Mouse (Mus musculus): ENCODE measurements around the gene Hdac9. TPM values are rescaled to one million over a fixed set of nuclear protein-coding genes. Genes with fewer than 3 reads are reported as not detected.

Gene Hdac9
- polyA plus RNA-seq, 1 experiment from 2014 or later = 1.2 TPM

- no peaks in the 10 kb centered on the region for H3K36me3 ChIP-seq
- no peak for ATAC-seq (ENCODE audit: low read depth)
- no peak overlapping the region for H3K4me3 ChIP-seq (replicated peaks)
- no peak overlapping the region for H3K9ac ChIP-seq
- H3K9me3 ChIP-seq (replicated peaks) = no peaks in the 10 kb centered on the region
- WGBS (ENCODE audit: insufficient replicate concordance) = 82% methylated on average over 1 of the region's 1 CpGs
- H3K27ac ChIP-seq = no peak overlapping the region
- no peaks in the 10 kb centered on the region for H3K4me1 ChIP-seq (replicated peaks)
- H3K4me2 ChIP-seq = no peak overlapping the region
- DNase-seq = no peak
- H3K27me3 ChIP-seq = no peaks in the 10 kb centered on the region
These were observed 345.8 kb downstream of the Hdac9 start for GRCm38 (mm10) chr12:34571069-34571468.

GRCm38 (mm10) chr12:34569472-34569871 is 347.4 kb downstream of the Hdac9 start:
- WGBS (ENCODE audit: insufficient replicate concordance) = 75% methylated on average over 3 of the region's 3 CpGs
- no peak overlapping the region for H3K4me3 ChIP-seq (replicated peaks)
- H3K9me3 ChIP-seq (replicated peaks) = no peaks in the 10 kb centered on the region
- H3K27ac ChIP-seq = no peak overlapping the region
- DNase-seq = no peak
- ATAC-seq (ENCODE audit: low read depth) = no peak
- no peaks in the 10 kb centered on the region for H3K4me1 ChIP-seq (replicated peaks)
- no peak overlapping the region for H3K4me2 ChIP-seq
- no peaks in the 10 kb centered on the region for H3K36me3 ChIP-seq
- no peaks in the 10 kb centered on the region for H3K27me3 ChIP-seq
- no peak overlapping the region for H3K9ac ChIP-seq

- no peak overlapping the region for H3K9ac ChIP-seq
- H3K4me3 ChIP-seq (replicated peaks) = no peak overlapping the region
- H3K36me3 ChIP-seq = no peaks in the 10 kb centered on the region
- DNase-seq = no peak
- ATAC-seq (ENCODE audit: low read depth) = no peak
- H3K4me2 ChIP-seq = no peak overlapping the region
- H3K9me3 ChIP-seq (replicated peaks) = no peaks in the 10 kb centered on the region
- H3K4me1 ChIP-seq (replicated peaks) = no peaks in the 10 kb centered on the region
- H3K27me3 ChIP-seq = no peaks in the 10 kb centered on the region
- 51% methylated on average over 3 of the region's 3 CpGs for WGBS (ENCODE audit: insufficient replicate concordance)
- H3K27ac ChIP-seq = no peak overlapping the region
These were observed 347.8 kb downstream of the Hdac9 start for GRCm38 (mm10) chr12:34569052-34569451.

GRCm38 (mm10) chr12:34562331-34562730 is 354.6 kb downstream of the Hdac9 start:
- H3K9ac ChIP-seq = no peak overlapping the region
- no peak for ATAC-seq (ENCODE audit: low read depth)
- H3K4me1 ChIP-seq (replicated peaks) = no peaks in the 10 kb centered on the region
- 41% methylated on average over 2 of the region's 2 CpGs for WGBS (ENCODE audit: insufficient replicate concordance)
- no peaks in the 10 kb centered on the region for H3K27me3 ChIP-seq
- H3K27ac ChIP-seq = no peak overlapping the region
- H3K4me3 ChIP-seq (replicated peaks) = no peak overlapping the region
- no peaks in the 10 kb centered on the region for H3K9me3 ChIP-seq (replicated peaks)
- DNase-seq = no peak
- no peak overlapping the region for H3K4me2 ChIP-seq
- no peaks in the 10 kb centered on the region for H3K36me3 ChIP-seq

- no peak overlapping the region for H3K27ac ChIP-seq
- no peak overlapping the region for H3K4me3 ChIP-seq (replicated peaks)
- no peaks in the 10 kb centered on the region for H3K4me1 ChIP-seq (replicated peaks)
- WGBS (ENCODE audit: insufficient replicate concordance) = 54% methylated on average over 5 of the region's 5 CpGs
- no peak overlapping the region for H3K9ac ChIP-seq
- H3K27me3 ChIP-seq = no peaks in the 10 kb centered on the region
- DNase-seq = no peak
- H3K36me3 ChIP-seq = no peaks in the 10 kb centered on the region
- no peak for ATAC-seq (ENCODE audit: low read depth)
- H3K4me2 ChIP-seq = no peak overlapping the region
- no peaks in the 10 kb centered on the region for H3K9me3 ChIP-seq (replicated peaks)
These were observed 357.9 kb downstream of the Hdac9 start for GRCm38 (mm10) chr12:34559001-34559400.

GRCm38 (mm10) chr12:34554803-34555202 is 362.1 kb downstream of the Hdac9 start:
- no peak for DNase-seq
- no peak for ATAC-seq (ENCODE audit: low read depth)
- no peak overlapping the region for H3K9ac ChIP-seq
- H3K4me2 ChIP-seq = no peak overlapping the region
- H3K27ac ChIP-seq = no peak overlapping the region
- no peaks in the 10 kb centered on the region for H3K36me3 ChIP-seq
- no peaks in the 10 kb centered on the region for H3K9me3 ChIP-seq (replicated peaks)
- H3K4me1 ChIP-seq (replicated peaks) = no peaks in the 10 kb centered on the region
- H3K27me3 ChIP-seq = no peaks in the 10 kb centered on the region
- H3K4me3 ChIP-seq (replicated peaks) = no peak overlapping the region

GRCm38 (mm10) chr12:34550268-34550667 is 366.6 kb downstream of the Hdac9 start:
- H3K4me2 ChIP-seq = no peak overlapping the region
- ATAC-seq (ENCODE audit: low read depth) (no peak), DNase-seq (no peak)
- no peak overlapping the region for H3K27ac ChIP-seq
- H3K4me1 ChIP-seq (replicated peaks) = no peaks in the 10 kb centered on the region
- no peak overlapping the region for H3K4me3 ChIP-seq (replicated peaks)
- 59% methylated on average over 9 of the region's 9 CpGs for WGBS (ENCODE audit: insufficient replicate concordance)
- H3K9ac ChIP-seq = no peak overlapping the region
- H3K9me3 ChIP-seq (replicated peaks) = no peaks in the 10 kb centered on the region
- no peaks in the 10 kb centered on the region for H3K36me3 ChIP-seq
- H3K27me3 ChIP-seq = no peaks in the 10 kb centered on the region

GRCm38 (mm10) chr12:34529165-34529545 is 387.7 kb downstream of the Hdac9 start:
- H3K36me3 ChIP-seq = no peaks in the 10 kb centered on the region
- no peak overlapping the region for H3K27ac ChIP-seq

GRCm38 (mm10) chr12:34528201-34529164 is 388.4 kb downstream of the Hdac9 start:
- Histone ChIP-seq H3K9me3 (replicated peaks) (no peaks in the 10 kb centered on the region), H3K9ac (no peak overlapping the region), H3K27me3 (no peaks in the 10 kb centered on the region), H3K4me1 (replicated peaks) (no peaks in the 10 kb centered on the region), H3K4me2 (no peak overlapping the region), H3K4me3 (replicated peaks) (no peak overlapping the region), H3K36me3 (no peaks in the 10 kb centered on the region), H3K27ac (no peak overlapping the region)
- DNase-seq = no peak
- no peak for ATAC-seq (ENCODE audit: low read depth)
- WGBS (ENCODE audit: insufficient replicate concordance) = 42% methylated on average over 11 of the region's 11 CpGs

More at GRCm38 (mm10) chr12:34529165-34529545, 387.7 kb downstream of the Hdac9 start:
- H3K4me1 ChIP-seq (replicated peaks) = no peaks in the 10 kb centered on the region
- H3K4me3 ChIP-seq (replicated peaks) = no peak overlapping the region
- 27% methylated on average over 3 of the region's 3 CpGs for WGBS (ENCODE audit: insufficient replicate concordance)
- DNase-seq = no peak
- no peak overlapping the region for H3K9ac ChIP-seq
- no peaks in the 10 kb centered on the region for H3K9me3 ChIP-seq (replicated peaks)
- ATAC-seq (ENCODE audit: low read depth) = no peak
- H3K4me2 ChIP-seq = no peak overlapping the region
- H3K27me3 ChIP-seq = no peaks in the 10 kb centered on the region

GRCm38 (mm10) chr12:34527761-34528160 is 389.1 kb downstream of the Hdac9 start:
- ATAC-seq (ENCODE audit: low read depth) (no peak), DNase-seq (no peak)
- no peaks in the 10 kb centered on the region for H3K27me3 ChIP-seq
- no peak overlapping the region for H3K9ac ChIP-seq
- H3K9me3 ChIP-seq (replicated peaks) = no peaks in the 10 kb centered on the region
- H3K36me3 ChIP-seq = no peaks in the 10 kb centered on the region
- no peak overlapping the region for H3K4me3 ChIP-seq (replicated peaks)
- H3K27ac ChIP-seq = no peak overlapping the region
- WGBS (ENCODE audit: insufficient replicate concordance) = 75% methylated on average over 4 of the region's 4 CpGs
- H3K4me2 ChIP-seq = no peak overlapping the region
- H3K4me1 ChIP-seq (replicated peaks) = no peaks in the 10 kb centered on the region

- Histone ChIP-seq H3K9me3 (replicated peaks) (no peaks in the 10 kb centered on the region), H3K9ac (no peak overlapping the region), H3K4me3 (replicated peaks) (no peak overlapping the region), H3K27me3 (no peaks in the 10 kb centered on the region), H3K27ac (no peak overlapping the region), H3K36me3 (no peaks in the 10 kb centered on the region), H3K4me1 (replicated peaks) (no peaks in the 10 kb centered on the region), H3K4me2 (no peak overlapping the region)
- WGBS (ENCODE audit: insufficient replicate concordance) = 48% methylated on average over 2 of the region's 2 CpGs
- ATAC-seq (ENCODE audit: low read depth) = no peak
- no peak for DNase-seq
These were observed 395.4 kb downstream of the Hdac9 start for GRCm38 (mm10) chr12:34521468-34521867.
